Mouse (Mus musculus): ENCODE measurements at regions not wholly inside any gene's neighbourhood (a gene's known extent, or its start where the extent isn't known, plus 50 kb on each side); places are given as distances from the start of the nearest gene placed in this dataset.

GRCm38 (mm10) chr13:4826756-4827155 is 217.8 kb upstream of the Akr1e1 start:
- TF ChIP-seq GATA1 (IDR thresholded peaks at IDR 0.05; ENCODE audit: borderline replicate concordance, low read length) (no peak), FLI1 (IDR thresholded peaks at IDR 0.05; ENCODE audit: low read length) (no peak)
